Mouse (Mus musculus) liver, embryonic 14.5 days (tissue): ENCODE data around the gene Litaf. TPM values are rescaled to one million over a fixed set of nuclear protein-coding genes. Genes with fewer than 3 reads are reported as not detected.

Experiments
- ATAC-seq: fragments of 200-750 bp; cut with Nextera tagmentation; 2 replicates; pipeline ENCODE4 v1.8.0; 2017; ENCODE audit warnings: moderate number of reproducible peaks, mild to moderate bottlenecking, moderate library complexity; ENCODE audit not compliant: insufficient read depth
- DNase-seq, 3 experiments: peaks; one replicate each; pipeline ENCODE4 v3.0.0-alpha.2; 2012 to 2013; ENCODE audit warnings: low read depth in 3 of 3, low spot score in 3 of 3
- H3K27ac ChIP-seq: fragments of 300-500 bp; sonication (generic); 2 replicates; pipeline ENCODE4 v1.5.1; 2014; ENCODE audit warnings: moderate library complexity, mild to moderate bottlenecking, control low read depth, inconsistent platforms
- H3K27me3 ChIP-seq: fragments of 300-500 bp; sonication (generic); 2 replicates; pipeline ENCODE4 v1.6.1; 2014; ENCODE audit warnings: mild to moderate bottlenecking, low read length, moderate library complexity; ENCODE audit not compliant: control insufficient read depth, insufficient read depth
- H3K36me3 ChIP-seq: fragments of 300-500 bp; sonication (generic); replicated peaks from 2 replicates; pipeline ENCODE4 v1.6.1; 2014; ENCODE audit warnings: low read depth; ENCODE audit not compliant: control insufficient read depth, insufficient read depth
- H3K4me1 ChIP-seq, 2 experiments: fragments of 200-500 bp in 1 of 2; fragments of 300-500 bp in 1 of 2; sonication (generic) in 1 of 2; replicated peaks; 2 replicates each; pipeline ENCODE4 v1.6.1; 2012 to 2014; ENCODE audit warnings: antibody characterized with exemption in 1 of 2, inconsistent platforms in 1 of 2, low read length in 1 of 2; ENCODE audit not compliant: control insufficient read depth in 2 of 2, insufficient read depth in 2 of 2
- H3K4me2 ChIP-seq: fragments of 300-500 bp; sonication (generic); 2 replicates; pipeline ENCODE4 v1.6.1; 2014; ENCODE audit warnings: low read depth, mild to moderate bottlenecking, control low read depth, moderate library complexity
- H3K4me3 ChIP-seq, 2 experiments: fragments of 200-500 bp in 1 of 2; fragments of 300-500 bp in 1 of 2; sonication (generic) in 1 of 2; 2 replicates each; pipeline ENCODE4 v1.5.1; 2012 to 2014; ENCODE audit warnings: low read depth in 2 of 2, low read length in 2 of 2, mild to moderate bottlenecking in 2 of 2, control low read depth in 1 of 2, inconsistent platforms in 1 of 2, moderate library complexity in 1 of 2; ENCODE audit not compliant: insufficient read depth in 1 of 2
- H3K9ac ChIP-seq: fragments of 300-500 bp; sonication (generic); replicated peaks from 2 replicates; pipeline ENCODE4 v1.6.1; 2014; ENCODE audit warnings: mild to moderate bottlenecking, control low read depth, moderate library complexity
- H3K9me3 ChIP-seq: fragments of 300-500 bp; sonication (generic); 2 replicates; pipeline ENCODE4 v1.6.1; 2016; ENCODE audit warnings: low read length, mixed read lengths; ENCODE audit not compliant: control insufficient read depth
- CTCF ChIP-seq: IDR thresholded peaks from 2 replicates; pipeline ENCODE4 v1.5.1; 2016; ENCODE audit warnings: antibody characterized with exemption, low read depth, control low read depth
- EP300 ChIP-seq: IDR thresholded peaks from 2 replicates; pipeline ENCODE4 v1.6.1; 2016; ENCODE audit warnings: antibody characterized with exemption, low read depth
- WGBS: fragments of 180-500 bp; shearing (Covaris S2); extraction: QIAGEN DNeasy Blood & Tissue Kit; methylation state at CpG from one replicate; pipeline ENCODE4 v1.1.7; 2014; ENCODE audit not compliant: insufficient replicate concordance; 5-methylcytosine and 5-hydroxymethylcytosine counted together
- microRNA-seq: library from miRNA; unstranded; fragments of <30 nt; microRNA quantifications from one replicate; pipeline ENCODE4, GENCODE M21; 2016
- polyA plus RNA-seq, 2 experiments: library from polyadenylated mRNA; depleted of rRNA in 1 of 2; stranded (reverse) in 1 of 2; unstranded in 1 of 2; fragments of >200 nt; fragmentation: Nextera tagmentation in 1 of 2; extraction: Ambion mirVana in 1 of 2; gene quantifications; 2 replicates each; pipeline versions ENCODE4 v1.2.1 to v1.2.3; 2012 to 2014

Gene Litaf
- polyA plus RNA-seq, 2 experiments: 12.1 to 27.3 TPM

- WGBS: 80% methylated on average over 4 of the region's 4 CpGs
- Histone ChIP-seq H3K9me3 (no peaks in the 10 kb centered on the region), H3K36me3 (no peaks in the 10 kb centered on the region), H3K4me1 (no peaks in the 10 kb centered on the region), H3K4me3 (no peak overlapping the region), H3K27ac (no peak overlapping the region), H3K9ac (no peak overlapping the region), H3K4me2 (no peak overlapping the region), H3K27me3 (no peaks in the 10 kb centered on the region)
- no peak for ATAC-seq
- TF ChIP-seq CTCF: no peak
- no peak for TF ChIP-seq EP300
- no peak for DNase-seq
Measured at GRCm38 (mm10) chr16:10915066-10915465, 150.9 kb downstream of the Litaf start.

DNA sequence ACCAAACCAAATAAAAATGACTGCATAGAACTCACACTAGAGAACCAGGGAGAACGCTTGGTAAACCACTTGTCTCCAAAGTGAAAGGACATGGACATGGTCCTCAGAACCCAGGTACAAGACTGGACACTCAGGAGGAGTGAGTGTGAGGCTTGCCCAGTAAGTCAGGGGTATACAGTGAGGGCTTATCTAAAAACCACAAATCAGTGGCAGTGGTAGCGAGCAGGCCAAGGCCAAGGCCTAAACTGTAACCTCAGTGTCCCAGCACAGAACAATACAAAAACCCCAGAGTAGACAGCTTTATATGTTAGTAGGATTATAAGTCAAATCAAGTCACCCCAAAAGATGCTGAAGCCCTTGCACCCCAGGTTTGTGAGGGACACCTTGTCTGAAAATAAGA, 154.9 kb downstream of the Litaf start:
- Histone ChIP-seq H3K4me1 (no peaks in the 10 kb centered on the region), H3K4me3 (no peak overlapping the region), H3K9ac (no peak overlapping the region), H3K9me3 (no peaks in the 10 kb centered on the region), H3K27ac (no peak overlapping the region), H3K36me3 (no peaks in the 10 kb centered on the region), H3K27me3 (no peaks in the 10 kb centered on the region), H3K4me2 (no peak overlapping the region)
- ATAC-seq (no peak), DNase-seq (no peak)
- WGBS: 36% methylated on average over 2 of the region's 2 CpGs
- TF ChIP-seq CTCF (no peak), EP300 (no peak)

DNA sequence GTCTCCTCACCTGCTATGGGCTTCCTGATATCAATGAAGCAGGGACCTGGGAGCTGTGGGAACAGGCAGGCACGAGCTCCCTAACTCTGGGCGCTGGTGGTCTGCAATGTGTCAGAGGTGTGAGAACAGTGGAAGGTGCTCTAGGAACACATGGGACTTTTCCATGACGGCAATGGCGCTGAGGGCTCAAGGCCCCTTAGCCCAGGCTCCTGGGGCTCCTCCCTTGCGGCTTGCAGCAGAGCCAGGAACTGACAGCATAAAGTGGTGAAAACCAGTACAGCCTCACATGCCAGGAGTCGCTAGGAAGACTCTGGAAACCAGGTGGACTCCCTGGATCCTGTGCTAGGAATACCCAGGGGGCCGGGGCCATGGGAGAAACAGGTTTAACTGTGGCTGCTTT, 155.4 kb downstream of the Litaf start:
- WGBS: 57% methylated on average over 7 of the region's 7 CpGs
- TF ChIP-seq EP300 (no peak), CTCF (no peak)
- Histone ChIP-seq H3K4me2 (no peak overlapping the region), H3K4me1 (no peaks in the 10 kb centered on the region; a peak in 1 of 4 replicates), H3K27me3 (no peaks in the 10 kb centered on the region), H3K27ac (no peak overlapping the region), H3K9me3 (no peaks in the 10 kb centered on the region), H3K36me3 (no peaks in the 10 kb centered on the region), H3K4me3 (no peak overlapping the region), H3K9ac (no peak overlapping the region)
- DNase-seq (no peak), ATAC-seq (no peak)

Small RNA genes lying within 50 kb of the gene (microRNA-seq; reads per million reads assigned to microRNA genes)
- gene Gm26268: not detected

Other genes with a start within 250 kb of the Litaf start
- gene Rmi2, start 231.1 kb downstream of the Litaf start, polyA plus RNA-seq (2012; rRNA removed): 2.6 and 2.9 TPM in 2 replicates
- gene Rmi2, start 231.1 kb downstream of the Litaf start, polyA plus RNA-seq (2014; fragmentation: Nextera tagmentation; extraction: Ambion mirVana): 1.3 TPM in 2 replicates
- 2.0 and 2.2 TPM in 2 replicates for gene Snn, start 5.2 kb downstream of the Litaf start, polyA plus RNA-seq (2012; rRNA removed)
- 1.8 and 2.5 TPM in 2 replicates for gene Snn, start 5.2 kb downstream of the Litaf start, polyA plus RNA-seq (2014; fragmentation: Nextera tagmentation; extraction: Ambion mirVana)
- 8.8 and 8.9 TPM in 2 replicates for gene Txndc11, start 68.5 kb upstream of the Litaf start, polyA plus RNA-seq (2012; rRNA removed)
- gene Txndc11, start 68.5 kb upstream of the Litaf start, polyA plus RNA-seq (2014; fragmentation: Nextera tagmentation; extraction: Ambion mirVana): 13.4 and 16.8 TPM in 2 replicates
- 31.6 and 52.6 TPM in 2 replicates for gene Zc3h7a, start 110.2 kb upstream of the Litaf start, polyA plus RNA-seq (2012; rRNA removed)
- 26.2 and 28.9 TPM in 2 replicates for gene Zc3h7a, start 110.2 kb upstream of the Litaf start, polyA plus RNA-seq (2014; fragmentation: Nextera tagmentation; extraction: Ambion mirVana)
- gene Rsl1d1, start 137.2 kb upstream of the Litaf start, polyA plus RNA-seq (2012; rRNA removed): 19.4 and 43.6 TPM in 2 replicates
- gene Rsl1d1, start 137.2 kb upstream of the Litaf start, polyA plus RNA-seq (2014; fragmentation: Nextera tagmentation; extraction: Ambion mirVana): 109 and 117 TPM in 2 replicates
- 29.3 and 36.1 TPM in 2 replicates for gene Gspt1, start 188.2 kb upstream of the Litaf start, polyA plus RNA-seq (2012; rRNA removed)
- 44.4 and 48.5 TPM in 2 replicates for gene Gspt1, start 188.2 kb upstream of the Litaf start, polyA plus RNA-seq (2014; fragmentation: Nextera tagmentation; extraction: Ambion mirVana)
- not detected in 2 replicates for gene Tnfrsf17, start 247.7 kb upstream of the Litaf start, polyA plus RNA-seq (2012; rRNA removed)
- gene Tnfrsf17, start 247.7 kb upstream of the Litaf start, polyA plus RNA-seq (2014; fragmentation: Nextera tagmentation; extraction: Ambion mirVana): not detected in 2 replicates